Mouse (Mus musculus): ENCODE measurements around the gene Elmod3.

DNA sequence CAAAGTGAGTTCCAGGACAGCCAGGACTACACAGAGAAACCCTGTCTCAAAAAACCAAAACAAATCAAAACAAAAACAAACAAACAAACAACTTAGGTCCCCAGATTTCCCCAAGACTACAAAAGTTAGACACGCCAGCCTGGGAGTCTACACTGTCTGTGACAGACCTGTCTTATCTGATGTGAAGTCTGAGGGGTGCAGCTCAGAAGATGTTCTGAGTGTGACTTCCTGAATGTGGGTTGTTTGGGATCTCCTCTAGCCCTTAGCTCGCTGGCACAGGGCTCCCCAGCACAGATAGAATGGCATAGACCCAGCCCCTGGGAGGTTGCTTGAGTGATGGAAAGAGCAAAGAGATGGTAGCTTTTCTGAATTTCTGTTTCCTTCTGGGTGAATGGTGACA is 74.1 kb downstream of the Elmod3 start:
- TF ChIP-seq EP300 (IDR thresholded peaks at IDR 0.05; ENCODE audit: low read depth) (no peak), CTCF (IDR thresholded peaks at IDR 0.05; ENCODE audit: low read depth) (no peak)

All from liver, embryonic 14.5 days (tissue).